ENCODE assay signal across 8 mouse cellular contexts in the genomic region with DNA sequence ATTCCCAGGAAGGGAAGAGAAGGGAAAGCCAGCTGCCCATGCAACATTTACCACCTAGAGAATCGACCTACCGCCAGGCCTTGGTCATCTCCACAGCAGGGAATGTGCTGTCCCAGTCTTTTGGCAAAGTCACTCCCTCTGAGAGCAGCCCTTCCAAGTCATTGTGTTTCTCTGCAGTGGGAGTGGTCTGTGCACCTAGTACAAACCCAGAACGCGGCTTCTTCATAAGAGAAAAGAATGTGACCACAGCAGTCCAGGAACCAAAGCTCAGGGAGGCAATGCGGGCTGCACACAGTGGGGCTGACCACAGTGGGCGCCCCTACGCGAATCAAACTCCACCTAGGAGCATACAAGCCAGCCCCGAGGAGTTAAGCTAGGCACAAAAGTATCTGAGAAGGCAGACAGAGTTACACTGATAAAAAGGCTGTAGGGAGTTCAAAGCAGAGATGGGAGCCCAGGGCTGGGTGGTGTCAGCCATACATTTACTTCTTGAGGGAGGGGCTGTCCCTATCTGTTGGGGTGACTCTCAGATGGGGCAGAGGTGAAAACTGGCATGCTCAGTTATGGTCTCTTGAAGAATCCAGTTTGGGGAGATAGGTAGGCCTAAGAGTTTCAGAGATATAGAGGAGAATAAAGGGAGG. TPM values are rescaled to one million over a fixed set of nuclear protein-coding genes. Genes with fewer than 3 reads are reported as not detected.
DNase-seq lines count a peak whose midpoint lies in the region; ATAC-seq and TF ChIP-seq lines count a peak whose summit lies in the region.

No protein-coding gene starts in this region.

- peaks cover 6% of the 10 kb centered on the region; the same call in 1 of the 2 replicates for H3K4me1 ChIP-seq in forebrain, embryonic 11.5 days (replicated peaks; ENCODE audit: control insufficient read depth, insufficient read depth, low read length)
- H3K4me1 ChIP-seq in hindbrain, embryonic 14.5 days (replicated peaks; ENCODE audit: control insufficient read depth, insufficient read depth, low read length): peaks cover 11% of the 10 kb centered on the region; the same call in 1 of the 2 replicates
- H3K4me1 ChIP-seq in liver, embryonic 14.5 days (replicated peaks; ENCODE audit: control insufficient read depth in 2 of 2, insufficient read depth in 2 of 2, low read length in 1 of 2): peaks cover 11 to 18% of the 10 kb centered on the region in 2 experiments
- peaks cover 11% of the 10 kb centered on the region for H3K4me1 ChIP-seq in neural tube, embryonic 14.5 days (ENCODE audit: control insufficient read depth, insufficient read depth, low read length)

- no peak for ATAC-seq in forebrain, embryonic 11.5 days (replicated peaks; ENCODE audit: low FRiP score)
- ATAC-seq in hindbrain, embryonic 14.5 days (ENCODE audit: low FRiP score): no peak
- peak; percentile 63 for ATAC-seq in liver, embryonic 14.5 days (ENCODE audit: insufficient read depth)
- ATAC-seq in neural tube, embryonic 14.5 days (ENCODE audit: low read depth): no peak

- no peak overlapping the region for H3K27ac ChIP-seq in forebrain, embryonic 11.5 days (ENCODE audit: low read depth, low read length)
- no peak overlapping the region for H3K27ac ChIP-seq in hindbrain, embryonic 14.5 days
- no peak overlapping the region; the same call in 1 of the 2 replicates for H3K27ac ChIP-seq in liver, embryonic 14.5 days
- no peak overlapping the region for H3K27ac ChIP-seq in neural tube, embryonic 14.5 days (ENCODE audit: low read depth, low read length)

- no peaks in the 10 kb centered on the region; the same call in 1 of the 2 replicates for H3K27me3 ChIP-seq in forebrain, embryonic 11.5 days (ENCODE audit: control insufficient read depth, insufficient read depth, low read length)
- H3K27me3 ChIP-seq in hindbrain, embryonic 14.5 days (ENCODE audit: control insufficient read depth, insufficient read depth, low read length): no peaks in the 10 kb centered on the region
- no peaks in the 10 kb centered on the region for H3K27me3 ChIP-seq in liver, embryonic 14.5 days (ENCODE audit: control insufficient read depth, insufficient read depth, low read length)
- no peaks in the 10 kb centered on the region for H3K27me3 ChIP-seq in neural tube, embryonic 14.5 days (ENCODE audit: control insufficient read depth, insufficient read depth, low read length)

- H3K9ac ChIP-seq in forebrain, embryonic 11.5 days (ENCODE audit: low read length): peak overlapping the region; percentile 1; the same call in 1 of the 2 replicates
- H3K9ac ChIP-seq in hindbrain, embryonic 14.5 days: no peak overlapping the region
- peak overlapping the region; percentile 71 for H3K9ac ChIP-seq in liver, embryonic 14.5 days (replicated peaks)
- H3K9ac ChIP-seq in neural tube, embryonic 14.5 days (replicated peaks; ENCODE audit: low read depth, low read length): peak overlapping the region; percentile 80; the same call in 1 of the 2 replicates

- H3K4me2 ChIP-seq in forebrain, embryonic 11.5 days (ENCODE audit: low read depth, low read length, severe bottlenecking): peak overlapping the region; percentile 93; the same call in 1 of the 2 replicates
- peak overlapping the region; percentile 90 for H3K4me2 ChIP-seq in hindbrain, embryonic 14.5 days (replicated peaks)
- peak overlapping the region; percentile 82 for H3K4me2 ChIP-seq in liver, embryonic 14.5 days (ENCODE audit: low read depth)
- H3K4me2 ChIP-seq in neural tube, embryonic 14.5 days (ENCODE audit: low read depth, low read length): peak overlapping the region; percentile 89

- TF ChIP-seq CTCF in liver, embryonic 14.5 days (IDR thresholded peaks at IDR 0.05; ENCODE audit: low read depth): no peak

- no peaks in the 10 kb centered on the region for H3K9me3 ChIP-seq in forebrain, embryonic 11.5 days (ENCODE audit: control insufficient read depth, low read length)
- no peaks in the 10 kb centered on the region for H3K9me3 ChIP-seq in hindbrain, embryonic 14.5 days (ENCODE audit: control insufficient read depth, low read length)
- H3K9me3 ChIP-seq in liver, embryonic 14.5 days (ENCODE audit: control insufficient read depth, low read length): no peaks in the 10 kb centered on the region
- no peaks in the 10 kb centered on the region for H3K9me3 ChIP-seq in neural tube, embryonic 14.5 days (ENCODE audit: control insufficient read depth, low read length)

- peak; percentile 36 for DNase-seq in adrenal gland, postnatal 10 days
- no peak for DNase-seq in adrenal gland, postnatal 4 days (ENCODE audit: low spot score in 2 of 2)
- no peak for DNase-seq in forebrain, embryonic 11.5 days (ENCODE audit: low spot score)
- DNase-seq in hindbrain, embryonic 14.5 days (ENCODE audit: low spot score): no peak
- no peak for DNase-seq in liver, embryonic 14.5 days (ENCODE audit: low read depth in 3 of 3, low spot score in 3 of 3)
- DNase-seq in urinary bladder, adult 2 months (ENCODE audit: low spot score): no peak
- no peak for DNase-seq in right cerebral cortex, postnatal 10 days (ENCODE audit: low spot score in 2 of 2)

- H3K36me3 ChIP-seq in forebrain, embryonic 11.5 days (ENCODE audit: control insufficient read depth, insufficient read depth, low read length): no peaks in the 10 kb centered on the region
- no peaks in the 10 kb centered on the region for H3K36me3 ChIP-seq in hindbrain, embryonic 14.5 days (replicated peaks; ENCODE audit: control insufficient read depth, insufficient read depth)
- no peaks in the 10 kb centered on the region; the same call in 1 of the 2 replicates for H3K36me3 ChIP-seq in liver, embryonic 14.5 days (replicated peaks; ENCODE audit: control insufficient read depth, insufficient read depth, low read depth)
- H3K36me3 ChIP-seq in neural tube, embryonic 14.5 days (ENCODE audit: control insufficient read depth, insufficient read depth, low read length): no peaks in the 10 kb centered on the region

- TF ChIP-seq EP300 in liver, embryonic 14.5 days (IDR thresholded peaks at IDR 0.05; ENCODE audit: low read depth): no peak

- whole genome bisulfite sequencing in forebrain, embryonic 11.5 days: 20% methylated on average over 9 of the region's 9 CpGs
- 13% methylated on average over 9 of the region's 9 CpGs for WGBS in hindbrain, embryonic 14.5 days
- WGBS in liver, embryonic 14.5 days (ENCODE audit: insufficient replicate concordance): 19% methylated on average over 9 of the region's 9 CpGs
- WGBS in neural tube, embryonic 14.5 days: 20% methylated on average over 9 of the region's 9 CpGs

- H3K4me3 ChIP-seq in forebrain, embryonic 11.5 days (ENCODE audit: low read depth, low read length): no peak overlapping the region
- H3K4me3 ChIP-seq in hindbrain, embryonic 14.5 days (replicated peaks; ENCODE audit: low read length): peak overlapping the region; percentile 67
- H3K4me3 ChIP-seq in liver, embryonic 14.5 days (ENCODE audit: insufficient read depth in 1 of 2, low read depth in 2 of 2, low read length in 2 of 2): peak overlapping the region; percentile 59 to 75; a peak in 3 of 4 replicates
- peak overlapping the region; percentile 61; the same call in 1 of the 2 replicates for H3K4me3 ChIP-seq in neural tube, embryonic 14.5 days (ENCODE audit: low read depth, low read length)

RNA-seq across cellular contexts. Expression of gene Pitpnm2, which starts 1.5 kb away (rescaled TPM):
- 10 to 100 TPM; 40.4 to 53.6 TPM for total RNA-seq in adrenal gland, postnatal 10 days (2021)
- total RNA-seq in adrenal gland, postnatal 4 days (2021): 10 to 100 TPM; 51.2 to 56.3 TPM
- 6.8 and 7.1 TPM in 2 replicates for polyA plus RNA-seq in forebrain, embryonic 11.5 days (2014; fragmentation: Nextera tagmentation; extraction: Ambion mirVana)
- 13.5 and 15.1 TPM in 2 replicates for polyA plus RNA-seq in hindbrain, embryonic 14.5 days (2014; fragmentation: Nextera tagmentation; extraction: Ambion mirVana)
- polyA plus RNA-seq in liver, embryonic 14.5 days (2012; rRNA removed): 4.7 and 5.8 TPM in 2 replicates
- polyA plus RNA-seq in liver, embryonic 14.5 days (2014; fragmentation: Nextera tagmentation; extraction: Ambion mirVana): 1.9 and 2.1 TPM in 2 replicates
- polyA plus RNA-seq in neural tube, embryonic 14.5 days (2014; fragmentation: Nextera tagmentation; extraction: Ambion mirVana): 14.3 and 15.2 TPM in 2 replicates
- 23.0 and 33.6 TPM in 2 replicates for polyA plus RNA-seq in urinary bladder, adult 2 months (2012; rRNA removed)
